19 mouse cellular contexts compared by ENCODE assay signal in the genomic region with DNA sequence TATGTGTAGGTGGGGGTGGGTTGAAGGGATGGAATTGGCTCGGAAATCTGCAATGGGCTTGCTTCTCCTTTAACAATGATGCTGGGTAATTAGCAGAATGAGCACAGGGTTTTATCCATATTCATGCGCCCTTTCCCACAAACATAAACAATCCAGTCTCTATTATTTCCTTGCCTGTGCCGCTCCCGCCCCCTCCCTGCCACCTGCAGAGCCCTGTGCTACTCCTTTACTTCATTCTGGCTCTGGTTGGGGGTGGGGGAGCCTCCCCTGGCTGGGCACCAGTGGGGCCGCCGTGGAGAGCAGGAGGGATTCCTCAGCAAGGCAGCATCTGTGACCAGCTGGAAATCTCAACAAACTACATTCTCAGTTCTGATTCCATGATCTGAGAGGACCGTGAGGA.
A peak's percentile ranks its signal among the peaks of the same experiment; 100 is the strongest.
DNase-seq lines count a peak whose midpoint lies in the region; ATAC-seq and TF ChIP-seq lines count a peak whose summit lies in the region.
"Had no signal": no experiment of that assay in that cellular context is flagged by ENCODE, and none has a peak within 500 bp of the region (broad histone marks: within the 10 kb centered on the region; RNA-seq: fewer than 3 reads in every experiment).

No protein-coding gene starts in this region.

- H3K36me3 ChIP-seq in forebrain, embryonic 10.5 days (replicated peaks), result no peaks in the 10 kb centered on the region
- no peaks in the 10 kb centered on the region for H3K36me3 ChIP-seq in forebrain, embryonic 16.5 days (ENCODE audit: control insufficient read depth, insufficient read depth)
- no peaks in the 10 kb centered on the region for H3K36me3 ChIP-seq in neural tube, embryonic 12.5 days
- H3K36me3 ChIP-seq: embryonic facial prominence, embryonic 13.5 days; limb, embryonic 13.5 days had no signal

- H3K9me3 ChIP-seq in forebrain, embryonic 10.5 days, result no peaks in the 10 kb centered on the region
- H3K9me3 ChIP-seq in forebrain, embryonic 16.5 days (ENCODE audit: control insufficient read depth, low read length), result no peaks in the 10 kb centered on the region
- H3K9me3 ChIP-seq in neural tube, embryonic 12.5 days, result no peaks in the 10 kb centered on the region
- H3K9me3 ChIP-seq: embryonic facial prominence, embryonic 13.5 days; limb, embryonic 13.5 days had no signal

- H3K4me3 ChIP-seq in left cerebral cortex, adult 2 months, result no peak overlapping the region
- no peak overlapping the region for H3K4me3 ChIP-seq in forebrain, embryonic 10.5 days
- no peak overlapping the region for H3K4me3 ChIP-seq in forebrain, embryonic 16.5 days (replicated peaks; ENCODE audit: low read length)
- H3K4me3 ChIP-seq in neural tube, embryonic 12.5 days, result no peak overlapping the region
- H3K4me3 ChIP-seq: embryonic facial prominence, embryonic 13.5 days; heart, adult 2 months; limb, embryonic 13.5 days had no signal

- no peak for TF ChIP-seq CTCF in left cerebral cortex, adult 2 months (IDR thresholded peaks at IDR 0.05)

- H3K4me2 ChIP-seq in forebrain, embryonic 16.5 days (ENCODE audit: low read length), result peak overlapping the region; percentile 36
- peak overlapping the region; percentile 36 for H3K4me2 ChIP-seq in neural tube, embryonic 12.5 days (replicated peaks)
- H3K4me2 ChIP-seq: embryonic facial prominence, embryonic 13.5 days; limb, embryonic 13.5 days had no signal

- peak; percentile 96 for ATAC-seq in forebrain, embryonic 16.5 days
- ATAC-seq in neural tube, embryonic 12.5 days (ENCODE audit: low FRiP score, low read depth), result peak; percentile 75
- ATAC-seq: intestine, postnatal 0 days had no signal

- intact Hi-C loops in left cerebral cortex, adult 2 months (cut with DNase I), result no loop called here
- intact Hi-C loops in left cerebral cortex, postnatal 4 days (cut with DNase I), result no loop called here

- H3K27me3 ChIP-seq in forebrain, embryonic 10.5 days (ENCODE audit: poor library complexity, severe bottlenecking), result no peaks in the 10 kb centered on the region
- no peaks in the 10 kb centered on the region for H3K27me3 ChIP-seq in forebrain, embryonic 16.5 days (replicated peaks; ENCODE audit: control insufficient read depth, insufficient read depth, low read length)
- H3K27me3 ChIP-seq in neural tube, embryonic 12.5 days (replicated peaks), result no peaks in the 10 kb centered on the region
- H3K27me3 ChIP-seq: embryonic facial prominence, embryonic 13.5 days; limb, embryonic 13.5 days had no signal

- no peak overlapping the region for H3K9ac ChIP-seq in forebrain, embryonic 16.5 days (replicated peaks; ENCODE audit: low read depth, low read length)
- no peak overlapping the region for H3K9ac ChIP-seq in neural tube, embryonic 12.5 days
- H3K9ac ChIP-seq: embryonic facial prominence, embryonic 13.5 days; limb, embryonic 13.5 days had no signal

- 28% methylated on average over 7 of the region's 7 CpGs for WGBS in forebrain, embryonic 10.5 days
- 3% methylated on average over 7 of the region's 7 CpGs for WGBS in forebrain, embryonic 16.5 days
- whole genome bisulfite sequencing in neural tube, embryonic 12.5 days, result 28% methylated on average over 7 of the region's 7 CpGs

- no peak overlapping the region for H3K27ac ChIP-seq in left cerebral cortex, adult 2 months
- H3K27ac ChIP-seq in forebrain, embryonic 10.5 days, result peak overlapping the region; percentile 75
- H3K27ac ChIP-seq in forebrain, embryonic 16.5 days (ENCODE audit: low read length), result no peak overlapping the region
- H3K27ac ChIP-seq in neural tube, embryonic 12.5 days, result no peak overlapping the region
- H3K27ac ChIP-seq: embryonic facial prominence, embryonic 13.5 days; heart, adult 2 months; limb, embryonic 13.5 days had no signal

- peaks cover 16% of the 10 kb centered on the region for H3K4me1 ChIP-seq in forebrain, embryonic 10.5 days
- peaks cover 7% of the 10 kb centered on the region for H3K4me1 ChIP-seq in forebrain, embryonic 16.5 days (replicated peaks; ENCODE audit: control insufficient read depth, insufficient read depth, low read length)
- H3K4me1 ChIP-seq in neural tube, embryonic 12.5 days, result peaks cover 3% of the 10 kb centered on the region; the same call in 1 of the 2 replicates
- H3K4me1 ChIP-seq: limb, embryonic 13.5 days had no signal

- DNase-seq in left cerebral cortex, adult 2 months (ENCODE audit: extremely low spot score in 1 of 2, low spot score in 2 of 2), result peak; percentile 13 to 20
- DNase-seq in left cerebral cortex, postnatal 4 days, result no peak
- peak; percentile 16 for DNase-seq in forebrain, embryonic 10.5 days (ENCODE audit: extremely low spot score, low spot score)
- no peak for DNase-seq in spleen, adult 12 weeks (ENCODE audit: low spot score)
- DNase-seq in thymus, postnatal 4 days, result no peak
- DNase-seq in cerebellum, adult 18-20 months, result no peak
- DNase-seq: adrenal gland, postnatal 14 days; cerebellum, postnatal 36 days; heart, adult 2 months; heart, postnatal 14 days; kidney, postnatal 25 days; layer of hippocampus, postnatal 36 days; lung, postnatal 4 days; thymus, postnatal 14 days had no signal

Comparison
In these comparisons a context has a peak if more than half of its experiments do, and no peak if none do; other contexts are left out.
1. DNase-seq: peak in left cerebral cortex, adult 2 months (2 of 2) and forebrain, embryonic 10.5 days (single experiment); none in left cerebral cortex, postnatal 4 days (single experiment), spleen, adult 12 weeks (single experiment), thymus, postnatal 4 days (single experiment) and cerebellum, adult 18-20 months (0 of 2).